Mouse (Mus musculus) neural tube, embryonic 10.5 days (tissue): ENCODE results near the gene Nckap5.

Experiments used
- DNase-seq: peaks from one replicate; pipeline ENCODE4 v3.0.0-alpha.2; 2017; ENCODE audit warnings: low spot score; ENCODE audit errors: extremely low spot score

Nckap5 gene

DNA sequence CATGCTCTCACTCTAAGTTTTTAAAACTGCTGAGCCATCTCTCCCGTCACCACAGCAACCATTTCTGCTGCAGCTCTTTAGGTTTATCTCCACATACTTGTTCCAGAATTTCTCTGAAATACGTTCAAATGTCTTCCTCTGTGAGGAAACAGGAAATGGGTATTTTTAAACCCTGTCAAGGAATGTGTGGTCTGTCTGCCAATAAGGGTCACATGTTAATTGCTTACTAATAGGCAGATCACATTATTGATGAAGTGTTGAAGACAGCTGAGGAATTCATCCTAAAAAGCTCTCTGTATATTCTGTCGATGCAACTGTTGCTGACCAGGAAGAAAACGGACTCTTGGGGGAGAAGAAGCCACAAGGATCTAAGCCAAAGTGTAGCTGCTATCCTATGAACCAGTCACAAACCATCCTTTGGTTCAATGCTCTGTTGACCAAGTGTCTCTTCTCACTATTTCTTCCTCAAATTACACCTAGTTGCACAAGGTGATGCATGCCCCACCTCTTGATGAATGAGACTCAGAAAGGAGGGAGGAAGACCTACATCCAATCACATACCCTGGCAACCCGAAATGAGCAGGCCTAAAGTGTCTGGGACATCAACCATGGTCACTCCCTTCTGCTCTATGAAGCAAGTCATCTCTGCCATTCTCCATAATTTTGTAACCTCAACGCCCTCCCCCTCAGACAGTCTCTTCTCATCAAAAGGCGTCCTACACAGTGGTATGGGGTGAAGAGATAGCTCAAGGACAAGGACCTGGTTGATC lies 349.0 kb downstream of the Nckap5 start:
- DNase-seq, result no peak

DNA sequence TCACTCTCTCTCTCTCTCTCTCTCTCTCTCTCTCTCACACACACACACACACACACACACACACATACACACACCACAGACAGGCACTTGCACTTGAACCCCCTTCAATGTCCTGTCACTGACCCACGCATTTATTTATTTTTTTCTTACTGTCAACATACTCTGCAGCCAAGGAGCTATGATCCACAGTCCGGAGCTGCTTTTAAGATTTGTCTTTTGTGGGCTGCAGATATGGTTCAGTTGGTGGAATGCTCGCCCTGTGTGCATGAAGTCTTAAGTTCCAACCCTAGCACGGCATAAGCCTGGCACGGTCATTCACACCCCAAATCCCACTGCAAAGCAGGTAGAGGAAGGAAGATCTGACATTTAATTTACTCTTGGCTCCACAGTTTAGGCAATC lies 357.6 kb downstream of the Nckap5 start:
- no peak for DNase-seq

- no peak for DNase-seq
Observed at GRCm38 (mm10) chr1:126471419-126471818, 359.2 kb downstream of the Nckap5 start.

DNA sequence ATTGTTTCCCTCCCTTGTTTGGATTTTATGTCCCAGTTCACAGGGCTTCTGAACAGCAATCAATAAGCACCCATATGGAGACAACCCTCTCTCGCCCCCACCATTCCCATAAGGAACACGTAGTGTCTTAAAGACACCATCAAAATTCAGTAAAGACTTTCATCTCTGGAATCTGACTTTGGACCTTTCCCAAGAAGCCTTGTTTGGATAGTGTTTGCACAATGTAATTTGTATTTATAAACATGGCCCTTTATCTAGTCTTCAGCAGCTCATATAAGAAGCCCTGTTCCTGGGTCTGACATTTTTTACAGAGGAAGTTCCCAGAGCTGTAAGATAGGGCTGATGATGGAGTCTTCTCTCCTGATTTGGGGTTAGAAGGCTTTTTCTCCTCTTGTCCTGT lies 359.7 kb downstream of the Nckap5 start:
- DNase-seq, result no peak

GRCm38 (mm10) chr1:126469818-126470544 lies 360.6 kb downstream of the Nckap5 start:
- DNase-seq, result no peak

GRCm38 (mm10) chr1:126461527-126462354 lies 368.9 kb downstream of the Nckap5 start:
- DNase-seq, result no peak

- DNase-seq, result no peak
Observed at GRCm38 (mm10) chr1:126457739-126458138, 372.9 kb downstream of the Nckap5 start.

DNA sequence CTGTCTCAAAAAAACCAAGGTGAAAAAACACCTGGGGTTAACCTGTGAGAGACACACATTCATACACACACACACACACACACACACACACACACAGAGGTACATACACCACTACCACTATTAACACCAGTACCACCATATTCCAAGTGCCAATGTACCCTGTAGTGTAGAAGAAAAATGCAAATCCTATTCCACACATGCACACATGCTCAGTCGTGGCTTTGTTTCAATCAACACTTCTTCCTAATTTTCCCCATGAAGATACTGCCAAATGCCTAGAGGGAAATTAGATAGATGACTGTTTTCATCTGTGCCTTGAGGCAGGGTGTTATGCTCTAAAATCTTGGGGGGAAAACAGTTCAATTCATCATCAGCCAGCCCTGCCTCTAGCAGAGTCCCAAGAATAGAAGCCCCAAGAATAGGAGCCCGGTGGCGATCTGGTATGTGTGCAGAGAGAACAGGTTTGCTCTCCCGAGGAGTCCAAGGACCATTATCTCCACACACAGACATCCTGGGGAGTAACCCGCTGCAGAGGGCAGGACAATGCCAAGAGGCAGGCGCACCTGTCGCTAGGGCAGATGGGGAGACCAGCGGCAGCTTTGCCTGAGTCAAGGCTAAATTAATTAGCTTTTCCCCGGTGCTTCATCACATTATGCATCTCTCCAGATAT lies 376.0 kb downstream of the Nckap5 start:
- no peak for DNase-seq

GRCm38 (mm10) chr1:126451472-126451871 lies 379.1 kb downstream of the Nckap5 start:
- no peak for DNase-seq

DNA sequence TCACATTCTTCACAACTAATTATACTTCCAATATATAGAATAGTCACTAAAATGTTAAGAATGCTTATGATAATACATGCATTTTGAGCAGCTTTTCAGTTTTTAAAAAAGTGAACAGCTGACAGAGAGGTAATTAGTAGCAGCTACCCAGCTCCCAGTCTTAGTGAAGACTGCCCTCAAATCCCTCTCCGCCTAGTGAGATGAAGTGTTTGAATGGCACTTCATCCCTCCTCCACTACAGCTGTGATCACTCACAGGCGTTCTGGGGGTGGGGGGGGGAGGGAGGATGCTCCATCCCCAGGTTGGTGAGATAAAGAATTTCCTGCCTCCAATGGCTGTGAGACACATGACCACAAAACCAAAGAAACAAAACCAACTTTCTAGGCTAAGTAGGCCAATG lies 381.2 kb downstream of the Nckap5 start:
- no peak for DNase-seq

GRCm38 (mm10) chr1:126443890-126444289 lies 386.7 kb downstream of the Nckap5 start:
- no peak for DNase-seq

GRCm38 (mm10) chr1:126442723-126443122 lies 387.9 kb downstream of the Nckap5 start:
- no peak for DNase-seq

GRCm38 (mm10) chr1:126438000-126438572 lies 392.5 kb downstream of the Nckap5 start:
- DNase-seq, result no peak

DNA sequence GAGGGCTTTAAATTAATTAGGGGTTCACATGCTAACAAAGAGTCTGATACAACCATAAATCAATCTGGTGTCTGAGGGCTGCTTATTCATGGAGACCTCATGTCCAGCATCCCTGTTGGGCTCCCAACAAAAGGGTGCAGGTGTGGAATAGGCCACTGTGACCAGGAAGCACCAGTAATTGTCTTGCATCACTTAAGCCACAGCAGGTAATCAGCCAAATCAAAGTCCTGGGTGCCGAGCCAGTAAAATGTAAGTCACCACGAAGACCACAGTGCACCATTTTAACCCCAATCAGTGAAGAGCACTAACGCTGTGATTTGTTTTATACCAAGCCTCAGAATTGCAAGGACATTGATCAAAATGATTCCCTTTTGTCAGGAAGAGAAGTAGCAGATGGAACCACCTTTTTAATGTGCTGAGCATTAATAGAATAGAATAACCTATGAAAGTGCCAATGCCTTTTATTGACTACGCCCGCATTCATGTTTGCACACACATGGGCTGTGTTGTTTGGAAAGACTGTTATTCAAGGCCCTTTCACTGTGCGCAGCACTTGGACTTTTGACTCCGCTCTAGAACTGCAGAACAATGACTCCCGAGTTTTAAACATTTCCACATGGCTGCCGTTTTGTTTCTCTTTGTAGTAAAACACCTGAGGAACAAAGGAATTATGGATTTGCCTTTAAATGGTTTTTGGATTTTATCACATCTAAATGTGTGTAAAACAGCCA lies 393.5 kb downstream of the Nckap5 start:
- DNase-seq, result no peak

DNA sequence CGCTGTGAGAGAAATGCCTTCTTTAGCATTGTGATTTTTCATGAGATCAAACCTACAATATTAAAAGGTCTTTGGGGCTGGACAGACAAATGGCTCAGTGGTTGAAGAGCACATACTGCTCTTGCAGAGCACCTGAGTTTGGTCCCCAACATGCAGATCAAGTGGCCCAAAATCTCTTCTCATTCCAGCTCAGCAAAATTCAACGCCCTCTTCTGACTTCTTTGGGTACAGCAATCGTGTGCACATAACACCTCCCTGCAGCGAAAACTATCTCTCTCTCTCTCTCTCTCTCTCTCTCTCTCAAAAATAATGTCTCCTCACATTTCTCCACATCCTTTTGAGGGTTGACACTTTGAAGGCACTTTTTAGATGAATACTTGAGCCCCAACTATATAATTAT lies 398.3 kb downstream of the Nckap5 start:
- DNase-seq, result no peak

GRCm38 (mm10) chr1:126431594-126431993 lies 399.0 kb downstream of the Nckap5 start:
- DNase-seq, result peak; percentile 33

DNA sequence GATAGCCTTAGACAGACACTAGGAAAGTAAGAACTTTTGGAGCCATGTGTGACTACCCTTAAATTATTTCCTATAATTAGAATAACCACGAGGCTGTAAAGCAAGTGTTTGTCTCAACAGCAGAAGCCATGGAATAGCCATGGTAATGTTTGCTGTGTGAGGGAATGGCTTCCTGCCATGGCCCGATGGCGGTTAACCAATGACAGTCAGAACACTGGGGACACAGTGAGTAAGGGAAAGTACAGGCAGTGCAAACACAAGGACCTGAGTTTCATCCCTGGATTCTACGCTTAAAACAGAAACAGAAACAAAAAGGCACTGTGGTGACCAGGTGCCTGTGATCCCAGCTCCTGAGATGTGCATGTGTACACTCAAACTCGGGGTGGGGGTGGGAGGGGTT lies 419.2 kb downstream of the Nckap5 start:
- DNase-seq, result no peak

DNA sequence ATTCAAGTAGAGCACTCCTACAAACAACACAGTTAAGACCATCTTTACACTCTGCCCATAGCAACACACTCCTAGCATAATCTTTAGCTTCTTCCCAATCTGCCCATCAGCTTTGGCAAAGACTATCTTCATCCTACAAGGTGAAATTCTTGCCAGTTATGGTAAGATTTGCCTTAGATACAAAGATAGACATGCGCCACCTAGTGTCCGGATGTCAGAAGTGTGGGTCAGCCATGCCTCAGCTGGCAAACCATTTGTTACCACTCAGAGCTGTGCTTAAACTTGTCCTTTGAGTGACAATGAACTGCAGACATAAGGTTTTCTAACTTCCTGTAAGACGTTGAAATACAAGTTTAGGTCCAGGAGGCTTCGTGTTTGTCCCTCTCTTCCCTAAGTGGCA lies 422.7 kb downstream of the Nckap5 start:
- peak; percentile 49 for DNase-seq

GRCm38 (mm10) chr1:126405543-126405942 lies 425.1 kb downstream of the Nckap5 start:
- DNase-seq, result no peak

DNA sequence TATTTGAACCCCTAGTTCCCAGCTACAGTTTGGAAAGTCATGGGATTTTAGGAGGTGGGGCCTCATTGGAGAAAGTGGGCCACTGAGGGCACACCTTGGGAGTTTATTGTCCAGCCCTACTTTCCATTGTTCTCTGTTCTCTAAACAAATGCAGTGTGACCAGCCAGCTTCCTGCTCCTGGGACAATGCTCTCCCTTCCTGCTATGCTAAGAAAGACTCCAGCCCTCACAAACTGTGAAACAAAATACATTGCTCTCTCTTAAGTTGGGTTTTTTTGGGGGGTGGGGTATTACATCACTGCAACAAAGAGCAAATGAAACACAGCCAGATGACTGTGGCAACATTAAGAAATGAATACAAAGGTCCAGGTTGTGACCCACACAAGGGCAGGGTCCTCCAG lies 426.6 kb downstream of the Nckap5 start:
- DNase-seq, result no peak
